Mouse (Mus musculus) liver, embryonic 14.5 days (tissue): ENCODE results near the gene Hoxa7. TPM values are rescaled to one million over a fixed set of nuclear protein-coding genes. Genes with fewer than 3 reads are reported as not detected.

Experiments
- ATAC-seq: fragments of 200-750 bp; cut with Nextera tagmentation; 2 replicates; pipeline ENCODE4 v1.8.0; 2017; ENCODE audit warnings: moderate number of reproducible peaks, mild to moderate bottlenecking, moderate library complexity; ENCODE audit not compliant: insufficient read depth
- DNase-seq, 3 experiments: peaks; one replicate each; pipeline ENCODE4 v3.0.0-alpha.2; 2012 to 2013; ENCODE audit warnings: low read depth in 3 of 3, low spot score in 3 of 3
- H3K27ac ChIP-seq: fragments of 300-500 bp; sonication (generic); 2 replicates; pipeline ENCODE4 v1.5.1; 2014; ENCODE audit warnings: moderate library complexity, mild to moderate bottlenecking, control low read depth, inconsistent platforms
- H3K27me3 ChIP-seq: fragments of 300-500 bp; sonication (generic); 2 replicates; pipeline ENCODE4 v1.6.1; 2014; ENCODE audit warnings: mild to moderate bottlenecking, low read length, moderate library complexity; ENCODE audit not compliant: control insufficient read depth, insufficient read depth
- H3K36me3 ChIP-seq: fragments of 300-500 bp; sonication (generic); replicated peaks from 2 replicates; pipeline ENCODE4 v1.6.1; 2014; ENCODE audit warnings: low read depth; ENCODE audit not compliant: control insufficient read depth, insufficient read depth
- H3K4me1 ChIP-seq, 2 experiments: fragments of 200-500 bp in 1 of 2; fragments of 300-500 bp in 1 of 2; sonication (generic) in 1 of 2; replicated peaks; 2 replicates each; pipeline ENCODE4 v1.6.1; 2012 to 2014; ENCODE audit warnings: antibody characterized with exemption in 1 of 2, inconsistent platforms in 1 of 2, low read length in 1 of 2; ENCODE audit not compliant: control insufficient read depth in 2 of 2, insufficient read depth in 2 of 2
- H3K4me2 ChIP-seq: fragments of 300-500 bp; sonication (generic); 2 replicates; pipeline ENCODE4 v1.6.1; 2014; ENCODE audit warnings: low read depth, mild to moderate bottlenecking, control low read depth, moderate library complexity
- H3K4me3 ChIP-seq, 2 experiments: fragments of 200-500 bp in 1 of 2; fragments of 300-500 bp in 1 of 2; sonication (generic) in 1 of 2; 2 replicates each; pipeline ENCODE4 v1.5.1; 2012 to 2014; ENCODE audit warnings: low read depth in 2 of 2, low read length in 2 of 2, mild to moderate bottlenecking in 2 of 2, control low read depth in 1 of 2, inconsistent platforms in 1 of 2, moderate library complexity in 1 of 2; ENCODE audit not compliant: insufficient read depth in 1 of 2
- H3K9ac ChIP-seq: fragments of 300-500 bp; sonication (generic); replicated peaks from 2 replicates; pipeline ENCODE4 v1.6.1; 2014; ENCODE audit warnings: mild to moderate bottlenecking, control low read depth, moderate library complexity
- H3K9me3 ChIP-seq: fragments of 300-500 bp; sonication (generic); 2 replicates; pipeline ENCODE4 v1.6.1; 2016; ENCODE audit warnings: low read length, mixed read lengths; ENCODE audit not compliant: control insufficient read depth
- CTCF ChIP-seq: IDR thresholded peaks from 2 replicates; pipeline ENCODE4 v1.5.1; 2016; ENCODE audit warnings: antibody characterized with exemption, low read depth, control low read depth
- EP300 ChIP-seq: IDR thresholded peaks from 2 replicates; pipeline ENCODE4 v1.6.1; 2016; ENCODE audit warnings: antibody characterized with exemption, low read depth
- WGBS: fragments of 180-500 bp; shearing (Covaris S2); extraction: QIAGEN DNeasy Blood & Tissue Kit; methylation state at CpG from one replicate; pipeline ENCODE4 v1.1.7; 2014; ENCODE audit not compliant: insufficient replicate concordance; 5-methylcytosine and 5-hydroxymethylcytosine counted together
- polyA plus RNA-seq, 2 experiments: library from polyadenylated mRNA; depleted of rRNA in 1 of 2; stranded (reverse) in 1 of 2; unstranded in 1 of 2; fragments of >200 nt; fragmentation: Nextera tagmentation in 1 of 2; extraction: Ambion mirVana in 1 of 2; gene quantifications; 2 replicates each; pipeline versions ENCODE4 v1.2.1 to v1.2.3; 2012 to 2014

Gene Hoxa7
- polyA plus RNA-seq, 2 experiments, result 0.23 to 0.26 TPM

DNA sequence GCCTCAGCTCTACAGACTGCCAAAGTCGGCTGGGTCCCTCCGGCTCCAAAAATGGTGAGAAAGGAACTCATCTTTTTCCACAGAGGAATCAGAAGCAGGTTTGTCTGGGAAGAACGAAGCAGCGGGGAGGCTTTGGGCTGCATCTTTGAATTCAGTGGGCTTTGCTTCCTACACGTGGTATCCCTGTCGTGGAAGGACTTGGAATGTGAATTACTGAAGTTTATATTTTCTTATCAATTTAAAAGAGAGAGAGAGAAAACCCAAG is 41.6 kb upstream of the Hoxa7 start:
- no peak overlapping the region for H3K27ac ChIP-seq
- no peak for DNase-seq
- TF ChIP-seq EP300 (no peak), CTCF (no peak)
- H3K9me3 ChIP-seq, result no peaks in the 10 kb centered on the region
- H3K36me3 ChIP-seq, result no peaks in the 10 kb centered on the region
- H3K4me1 ChIP-seq, result no peaks in the 10 kb centered on the region
- H3K9ac ChIP-seq, result no peak overlapping the region
- 2% methylated on average over 6 of the region's 6 CpGs for WGBS
- peaks cover 99% of the 10 kb centered on the region for H3K27me3 ChIP-seq
- ATAC-seq, result no peak
- H3K4me2 ChIP-seq, result no peak overlapping the region
- H3K4me3 ChIP-seq, result no peak overlapping the region

DNA sequence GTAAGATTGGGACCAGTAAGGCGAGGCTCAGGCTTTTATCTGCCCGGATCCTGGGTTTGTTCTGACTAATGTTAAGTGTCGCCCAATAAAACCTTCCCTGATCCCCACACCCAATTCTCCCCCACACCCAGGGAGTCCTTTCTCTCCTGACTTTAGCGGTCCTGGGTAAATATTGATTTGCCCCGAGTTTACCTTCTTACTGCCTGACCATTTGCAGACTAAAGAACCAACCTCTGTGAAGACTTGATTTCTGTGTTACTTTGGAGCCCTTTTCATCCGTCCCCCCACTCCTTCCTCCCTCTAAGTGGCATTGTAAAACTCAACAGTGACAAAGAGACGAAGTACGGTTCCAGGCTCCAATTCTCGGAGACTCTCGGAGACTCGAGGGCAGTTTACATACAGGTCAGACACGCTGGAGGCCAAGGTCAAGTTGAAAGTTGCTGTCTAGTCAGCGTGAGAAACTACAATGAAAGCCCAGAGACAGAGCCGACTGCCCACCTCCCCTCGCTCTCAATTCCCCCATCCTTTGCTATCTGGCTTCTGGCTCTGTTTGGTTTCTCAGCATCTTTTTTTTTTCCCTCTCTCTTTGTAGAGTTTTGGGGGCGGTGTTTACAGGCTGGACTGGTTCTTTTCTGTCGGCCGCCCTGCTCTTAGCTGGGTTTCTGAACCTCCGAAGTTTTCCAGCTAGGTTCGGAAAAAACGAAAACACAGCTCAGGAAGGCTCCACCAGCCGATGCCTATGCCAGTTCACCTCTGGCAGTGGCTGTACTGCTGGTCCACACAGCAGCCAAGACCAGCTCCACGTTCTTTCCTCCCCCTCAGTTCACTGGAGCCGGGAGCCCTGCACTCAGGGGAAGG is 41.0 kb upstream of the Hoxa7 start:
- ATAC-seq, result no peak
- WGBS, result 2% methylated on average over 24 of the region's 24 CpGs
- H3K27ac ChIP-seq, result no peak overlapping the region
- peaks cover 98% of the 10 kb centered on the region for H3K27me3 ChIP-seq
- no peak for DNase-seq
- TF ChIP-seq EP300 (no peak), CTCF (no peak)
- no peak overlapping the region for H3K9ac ChIP-seq
- no peak overlapping the region for H3K4me2 ChIP-seq
- no peak overlapping the region for H3K4me3 ChIP-seq
- no peaks in the 10 kb centered on the region for H3K4me1 ChIP-seq
- no peaks in the 10 kb centered on the region for H3K36me3 ChIP-seq
- no peaks in the 10 kb centered on the region for H3K9me3 ChIP-seq

DNA sequence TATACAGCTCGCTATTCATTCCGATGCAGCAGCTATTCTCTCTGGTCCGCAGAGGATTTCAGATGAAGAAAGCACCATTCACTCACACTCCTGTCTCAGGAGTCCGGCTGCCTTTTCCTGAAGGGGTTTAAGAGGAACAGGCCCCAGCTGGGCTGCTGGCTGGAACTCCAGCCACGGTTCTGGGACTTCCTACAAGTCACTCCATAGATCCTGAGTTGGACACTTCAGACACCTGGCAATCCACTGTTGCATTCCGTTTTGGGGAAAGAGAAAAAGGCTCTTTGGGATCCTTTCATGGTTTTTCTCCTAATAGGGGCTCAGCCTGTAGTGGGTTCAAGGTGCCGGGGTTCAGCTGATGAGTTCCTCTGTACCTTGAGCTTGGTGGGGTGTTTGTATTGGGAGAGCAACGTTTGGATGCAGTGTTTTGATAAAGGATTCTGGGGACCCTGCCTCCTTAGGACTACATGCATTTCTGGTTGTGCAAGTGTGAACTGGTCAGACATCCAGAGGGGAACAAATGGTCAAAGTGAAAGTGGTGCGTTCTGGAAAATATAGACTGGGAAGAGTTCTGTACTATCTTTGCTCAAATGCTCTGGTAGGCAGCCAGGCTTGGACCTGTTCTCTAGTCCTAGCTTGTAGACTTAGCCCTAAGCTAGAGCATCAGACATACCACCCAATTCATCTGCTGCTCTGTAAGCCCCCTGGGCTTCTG is 40.3 kb upstream of the Hoxa7 start:
- ATAC-seq (no peak), DNase-seq (no peak)
- Histone ChIP-seq H3K4me1 (no peaks in the 10 kb centered on the region), H3K36me3 (no peaks in the 10 kb centered on the region), H3K9ac (no peak overlapping the region), H3K27ac (no peak overlapping the region), H3K27me3 (peaks cover 99% of the 10 kb centered on the region), H3K4me3 (no peak overlapping the region), H3K4me2 (no peak overlapping the region), H3K9me3 (no peaks in the 10 kb centered on the region)
- TF ChIP-seq CTCF (no peak), EP300 (no peak)
- 5% methylated on average over 9 of the region's 9 CpGs for WGBS

DNA sequence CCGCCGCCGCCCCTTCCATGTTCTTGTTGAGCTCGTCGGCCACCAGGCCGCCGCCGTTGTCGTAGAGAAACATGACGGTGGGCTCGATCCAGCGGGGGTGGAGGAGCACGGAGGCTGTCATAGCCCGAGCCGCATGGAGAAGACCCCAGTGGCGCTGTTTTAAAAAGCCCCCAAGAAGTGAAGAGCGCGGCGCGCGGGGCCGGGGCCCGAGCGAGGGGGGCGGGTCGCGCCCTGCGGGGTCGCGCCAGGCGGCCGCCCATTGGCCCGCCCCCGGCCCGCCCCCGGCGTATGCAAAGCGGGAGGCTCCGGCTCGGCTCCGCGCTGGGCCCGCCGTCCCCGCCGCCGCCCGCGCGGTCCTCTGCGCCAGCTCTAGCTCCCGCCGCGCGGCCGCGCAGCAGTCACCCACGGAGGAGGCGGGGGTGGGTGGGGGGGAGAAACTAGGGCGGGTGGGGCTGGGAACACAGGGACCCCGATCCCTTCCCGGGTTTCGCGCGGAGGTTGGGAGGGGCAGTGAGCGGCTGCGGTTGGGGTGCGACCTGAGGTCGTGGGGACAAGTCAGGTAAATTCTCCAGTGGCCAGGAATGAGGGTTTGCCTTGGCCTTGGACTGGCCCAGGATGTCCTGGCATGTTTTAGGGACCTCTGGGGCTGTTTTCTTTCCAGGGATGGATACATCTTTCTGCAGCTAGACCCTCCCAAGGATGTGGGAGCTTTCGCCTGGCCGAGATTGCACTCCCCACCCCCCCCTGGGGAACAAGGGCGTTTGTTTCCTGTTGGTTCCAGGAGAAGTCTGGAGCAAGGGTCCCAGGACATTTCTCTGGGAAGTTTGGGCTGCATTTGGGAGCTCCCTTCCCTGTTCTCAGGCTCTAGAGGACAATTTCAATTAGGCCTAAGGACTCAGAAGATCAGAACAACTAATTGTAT is 39.3 kb upstream of the Hoxa7 start, which contains the start of gene Hoxa13:
TSS of gene Hoxa13 (minus strand) at position 227 of the 922 bp plus-strand sequence.
- under 1% methylated on average over 50 of the region's 72 CpGs for WGBS
- no peak for DNase-seq
- Histone ChIP-seq H3K9ac (no peak within 1 kb of the TSS), H3K4me3 (peak within 1 kb of the TSS; percentile 43 to 47; a peak in 3 of 4 replicates), H3K36me3 (no peaks in the 10 kb centered on the region), H3K27me3 (peaks cover 99% of the 10 kb centered on the region), H3K4me1 (no peaks in the 10 kb centered on the region), H3K9me3 (no peaks in the 10 kb centered on the region), H3K27ac (no peak within 1 kb of the TSS), H3K4me2 (peak within 1 kb of the TSS; percentile 50)
- TF ChIP-seq CTCF (no peak), EP300 (no peak)
- ATAC-seq, result no peak
